Mouse (Mus musculus): ENCODE measurements around the gene Dis3l.
"Not testable (repeated sequence)": the region's sequence is repeated elsewhere in the genome, so short reads cannot be mapped to it uniquely, and the experiment has no call there.

Dis3l gene

GRCm38 (mm10) chr9:64316986-64317385, 24.1 kb downstream of the Dis3l start:
- no peak for DNase-seq (ENCODE audit: low read depth, low spot score)

GRCm38 (mm10) chr9:64314696-64315095, 26.4 kb downstream of the Dis3l start:
- no peak for DNase-seq (ENCODE audit: low read depth, low spot score)

GRCm38 (mm10) chr9:64312128-64312527, 29.0 kb downstream of the Dis3l start:
- no peak for DNase-seq (ENCODE audit: low read depth, low spot score)

- DNase-seq (ENCODE audit: low read depth, low spot score): no peak
These were observed 29.9 kb downstream of the Dis3l start for GRCm38 (mm10) chr9:64310996-64311785.

GRCm38 (mm10) chr9:64306476-64307312, 34.4 kb downstream of the Dis3l start:
- DNase-seq (ENCODE audit: low read depth, low spot score): no peak

GRCm38 (mm10) chr9:64303086-64303485, 38.0 kb downstream of the Dis3l start:
- DNase-seq (ENCODE audit: low read depth, low spot score): not testable (repeated sequence)

- DNase-seq (ENCODE audit: low read depth, low spot score): peak; percentile 22
These were observed 58.6 kb downstream of the Dis3l start for GRCm38 (mm10) chr9:64282404-64282987.

- DNase-seq (ENCODE audit: low read depth, low spot score): no peak
These were observed 59.3 kb downstream of the Dis3l start for GRCm38 (mm10) chr9:64281781-64282178.

GRCm38 (mm10) chr9:64281105-64281780, 59.8 kb downstream of the Dis3l start, which contains the start of gene Tipin:
Tipin (plus strand) TSS chr9:64281581.
- DNase-seq (ENCODE audit: low read depth, low spot score): peak; percentile 93

GRCm38 (mm10) chr9:64278665-64279310, 62.3 kb downstream of the Dis3l start:
- DNase-seq (ENCODE audit: low read depth, low spot score): no peak

- DNase-seq (ENCODE audit: low read depth, low spot score): peak; percentile 69
These were observed 63.4 kb downstream of the Dis3l start for GRCm38 (mm10) chr9:64277706-64278105.

GRCm38 (mm10) chr9:64274919-64275318, 66.2 kb downstream of the Dis3l start:
- DNase-seq (ENCODE audit: low read depth, low spot score): no peak

GRCm38 (mm10) chr9:64274291-64274690, 66.8 kb downstream of the Dis3l start:
- DNase-seq (ENCODE audit: low read depth, low spot score): no peak

GRCm38 (mm10) chr9:64273757-64274156, 67.3 kb downstream of the Dis3l start:
- no peak for DNase-seq (ENCODE audit: low read depth, low spot score)

GRCm38 (mm10) chr9:64272611-64273010, 68.5 kb downstream of the Dis3l start:
- DNase-seq (ENCODE audit: low read depth, low spot score): no peak

- DNase-seq (ENCODE audit: low read depth, low spot score): no peak
These were observed 69.8 kb downstream of the Dis3l start for GRCm38 (mm10) chr9:64271249-64271648.

GRCm38 (mm10) chr9:64268836-64269235, 72.3 kb downstream of the Dis3l start:
- DNase-seq (ENCODE audit: low read depth, low spot score): not testable (repeated sequence)

GRCm38 (mm10) chr9:64268196-64268595, 72.9 kb downstream of the Dis3l start:
- DNase-seq (ENCODE audit: low read depth, low spot score): no peak

- DNase-seq (ENCODE audit: low read depth, low spot score): no peak
These were observed 73.9 kb downstream of the Dis3l start for GRCm38 (mm10) chr9:64267231-64267630.

- DNase-seq (ENCODE audit: low read depth, low spot score): no peak
These were observed 76.3 kb downstream of the Dis3l start for GRCm38 (mm10) chr9:64264813-64265212.

- DNase-seq (ENCODE audit: low read depth, low spot score): no peak
These were observed 80.1 kb downstream of the Dis3l start for GRCm38 (mm10) chr9:64261023-64261422.

Measured in c-Kit-negative CD71-positive TER-119-positive erythroid progenitor cells, embryonic 14.5 days (primary cell).